Mouse (Mus musculus): ENCODE measurements at regions not wholly inside any gene's neighbourhood (a gene's known extent, or its start where the extent isn't known, plus 50 kb on each side); places are given as distances from the start of the nearest gene placed in this dataset.

DNA sequence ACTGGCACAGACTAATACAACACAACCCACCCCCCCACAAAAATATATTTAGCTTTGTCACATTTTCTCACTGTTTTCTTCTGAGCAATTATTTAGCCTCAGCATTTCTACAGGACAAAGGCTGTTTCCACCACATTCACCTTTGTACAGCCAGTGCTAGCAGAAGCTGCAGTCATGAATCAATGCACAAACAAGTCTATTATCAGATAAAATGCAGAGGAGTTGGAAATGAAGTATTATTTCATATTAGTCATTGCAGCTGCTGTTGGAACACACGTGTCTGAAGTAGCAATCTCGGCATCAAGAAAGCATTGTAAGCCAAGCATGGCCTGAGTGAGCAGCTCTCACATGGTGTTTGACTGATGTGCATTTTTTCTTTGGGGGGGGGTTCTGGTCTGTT is 212.9 kb downstream of the Emp1 start:
- no peaks in the 10 kb centered on the region for H3K36me3 ChIP-seq (ENCODE audit: control insufficient read depth, insufficient read depth, low read length)
- WGBS = 63% methylated on average over 2 of the region's 2 CpGs
- H3K27ac ChIP-seq (ENCODE audit: low read length) = no peak overlapping the region
- H3K9ac ChIP-seq (ENCODE audit: low read length) = no peak overlapping the region
- ATAC-seq (ENCODE audit: low read depth) = no peak
- H3K4me3 ChIP-seq (ENCODE audit: low read length) = no peak overlapping the region
- no peaks in the 10 kb centered on the region for H3K27me3 ChIP-seq (ENCODE audit: control insufficient read depth, insufficient read depth, low read depth, low read length)
- H3K4me1 ChIP-seq (replicated peaks; ENCODE audit: control insufficient read depth, insufficient read depth, low read length) = no peaks in the 10 kb centered on the region
- H3K9me3 ChIP-seq (ENCODE audit: control insufficient read depth, low read length) = no peaks in the 10 kb centered on the region
- no peak overlapping the region for H3K4me2 ChIP-seq (ENCODE audit: low read depth, low read length)

- Histone ChIP-seq H3K27me3 (ENCODE audit: control insufficient read depth, insufficient read depth, low read depth, low read length) (no peaks in the 10 kb centered on the region), H3K9ac (ENCODE audit: low read length) (no peak overlapping the region), H3K36me3 (ENCODE audit: control insufficient read depth, insufficient read depth, low read length) (no peaks in the 10 kb centered on the region), H3K4me2 (ENCODE audit: low read depth, low read length) (no peak overlapping the region), H3K4me3 (ENCODE audit: low read length) (no peak overlapping the region), H3K9me3 (ENCODE audit: control insufficient read depth, low read length) (no peaks in the 10 kb centered on the region), H3K27ac (ENCODE audit: low read length) (no peak overlapping the region), H3K4me1 (replicated peaks; ENCODE audit: control insufficient read depth, insufficient read depth, low read length) (no peaks in the 10 kb centered on the region; the same call in 1 of the 2 replicates)
- 88% methylated on average over 8 of the region's 8 CpGs for WGBS
- no peak for ATAC-seq (ENCODE audit: low read depth)
These were observed 216.4 kb downstream of the Emp1 start for GRCm38 (mm10) chr6:135578728-135579127.

GRCm38 (mm10) chr6:135582567-135582966 is 220.2 kb downstream of the Emp1 start:
- H3K4me2 ChIP-seq (ENCODE audit: low read depth, low read length) = no peak overlapping the region
- 65% methylated on average over 2 of the region's 2 CpGs for WGBS
- H3K27ac ChIP-seq (ENCODE audit: low read length) = no peak overlapping the region
- no peak overlapping the region for H3K9ac ChIP-seq (ENCODE audit: low read length)
- no peaks in the 10 kb centered on the region; the same call in 1 of the 2 replicates for H3K4me1 ChIP-seq (replicated peaks; ENCODE audit: control insufficient read depth, insufficient read depth, low read length)
- no peaks in the 10 kb centered on the region for H3K9me3 ChIP-seq (ENCODE audit: control insufficient read depth, low read length)
- no peak for ATAC-seq (ENCODE audit: low read depth)
- H3K4me3 ChIP-seq (ENCODE audit: low read length) = no peak overlapping the region
- H3K36me3 ChIP-seq (ENCODE audit: control insufficient read depth, insufficient read depth, low read length) = no peaks in the 10 kb centered on the region
- no peaks in the 10 kb centered on the region for H3K27me3 ChIP-seq (ENCODE audit: control insufficient read depth, insufficient read depth, low read depth, low read length)

DNA sequence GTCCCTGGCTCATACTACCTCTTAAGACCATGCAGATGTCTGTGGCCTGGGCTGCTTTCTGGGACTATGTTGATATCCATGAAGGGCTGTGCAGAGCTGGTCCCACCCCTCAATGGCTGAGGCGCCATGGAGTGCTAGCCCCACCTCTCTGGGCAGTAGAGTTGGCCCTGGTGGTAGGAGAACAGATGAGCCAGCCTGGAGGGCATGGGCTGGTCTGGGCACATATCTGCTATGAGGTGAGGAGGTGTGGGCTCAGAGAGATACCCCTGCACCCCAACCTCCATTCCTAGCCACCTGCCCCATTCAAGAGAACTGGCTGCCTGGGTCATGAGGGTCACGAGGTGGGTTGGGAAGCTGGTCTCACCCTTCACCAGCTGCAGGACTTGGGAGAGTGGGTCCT is 222.4 kb downstream of the Emp1 start:
- Histone ChIP-seq H3K4me2 (ENCODE audit: low read depth, low read length) (no peak overlapping the region), H3K36me3 (ENCODE audit: control insufficient read depth, insufficient read depth, low read length) (no peaks in the 10 kb centered on the region), H3K4me3 (ENCODE audit: low read length) (no peak overlapping the region), H3K9ac (ENCODE audit: low read length) (no peak overlapping the region), H3K27me3 (ENCODE audit: control insufficient read depth, insufficient read depth, low read depth, low read length) (no peaks in the 10 kb centered on the region), H3K9me3 (ENCODE audit: control insufficient read depth, low read length) (no peaks in the 10 kb centered on the region), H3K27ac (ENCODE audit: low read length) (no peak overlapping the region), H3K4me1 (replicated peaks; ENCODE audit: control insufficient read depth, insufficient read depth, low read length) (no peaks in the 10 kb centered on the region; the same call in 1 of the 2 replicates)
- no peak for ATAC-seq (ENCODE audit: low read depth)
- WGBS = 82% methylated on average over 2 of the region's 2 CpGs

DNA sequence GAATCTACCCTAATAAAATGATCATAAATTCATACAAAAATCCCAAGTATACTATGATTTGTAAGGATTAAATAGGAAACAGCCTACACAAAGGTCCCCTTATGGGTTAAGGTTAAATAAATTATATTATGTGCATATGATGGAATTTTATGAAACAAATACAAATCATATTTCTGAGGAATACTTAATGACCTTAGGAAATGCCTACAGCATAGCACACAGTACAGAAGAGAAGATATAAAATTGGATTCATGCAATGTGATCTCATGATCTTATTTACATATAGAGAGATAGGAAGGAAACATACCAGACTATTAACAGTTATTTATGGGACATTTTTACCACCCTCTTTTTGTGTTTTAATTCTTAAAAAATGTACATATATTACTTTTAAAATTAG is 227.7 kb downstream of the Emp1 start:
- Histone ChIP-seq H3K27me3 (ENCODE audit: control insufficient read depth, insufficient read depth, low read depth, low read length) (no peaks in the 10 kb centered on the region), H3K4me1 (replicated peaks; ENCODE audit: control insufficient read depth, insufficient read depth, low read length) (no peaks in the 10 kb centered on the region), H3K4me2 (ENCODE audit: low read depth, low read length) (no peak overlapping the region), H3K9me3 (ENCODE audit: control insufficient read depth, low read length) (no peaks in the 10 kb centered on the region), H3K27ac (ENCODE audit: low read length) (no peak overlapping the region), H3K36me3 (ENCODE audit: control insufficient read depth, insufficient read depth, low read length) (no peaks in the 10 kb centered on the region), H3K9ac (ENCODE audit: low read length) (no peak overlapping the region), H3K4me3 (ENCODE audit: low read length) (no peak overlapping the region)
- no peak for ATAC-seq (ENCODE audit: low read depth)

DNA sequence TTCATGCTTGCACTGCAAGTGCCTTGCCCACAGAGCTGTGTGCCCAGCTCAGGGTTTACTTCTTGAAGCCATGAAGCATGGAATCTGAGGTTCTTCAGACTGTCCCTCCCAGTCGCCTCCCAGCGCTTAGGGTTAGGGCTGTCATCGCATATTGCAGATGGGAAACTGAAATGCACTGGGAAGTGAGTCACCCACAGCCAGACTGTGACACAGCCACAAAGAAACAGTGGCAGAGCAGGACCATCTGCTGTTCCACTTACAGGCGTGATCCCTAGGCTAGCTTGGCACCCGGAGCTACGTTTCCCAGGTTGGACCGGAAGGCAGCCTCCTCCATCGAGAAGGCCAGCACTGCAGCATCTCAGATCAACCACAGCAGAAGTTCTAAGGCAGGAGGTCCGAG is 228.7 kb downstream of the Emp1 start:
- Histone ChIP-seq H3K9ac (ENCODE audit: low read length) (no peak overlapping the region), H3K27me3 (ENCODE audit: control insufficient read depth, insufficient read depth, low read depth, low read length) (no peaks in the 10 kb centered on the region), H3K4me1 (replicated peaks; ENCODE audit: control insufficient read depth, insufficient read depth, low read length) (no peaks in the 10 kb centered on the region), H3K9me3 (ENCODE audit: control insufficient read depth, low read length) (no peaks in the 10 kb centered on the region), H3K27ac (ENCODE audit: low read length) (no peak overlapping the region), H3K4me2 (ENCODE audit: low read depth, low read length) (no peak overlapping the region), H3K36me3 (ENCODE audit: control insufficient read depth, insufficient read depth, low read length) (no peaks in the 10 kb centered on the region), H3K4me3 (ENCODE audit: low read length) (no peak overlapping the region)
- WGBS = 80% methylated on average over 9 of the region's 9 CpGs
- ATAC-seq (ENCODE audit: low read depth) = no peak

DNA sequence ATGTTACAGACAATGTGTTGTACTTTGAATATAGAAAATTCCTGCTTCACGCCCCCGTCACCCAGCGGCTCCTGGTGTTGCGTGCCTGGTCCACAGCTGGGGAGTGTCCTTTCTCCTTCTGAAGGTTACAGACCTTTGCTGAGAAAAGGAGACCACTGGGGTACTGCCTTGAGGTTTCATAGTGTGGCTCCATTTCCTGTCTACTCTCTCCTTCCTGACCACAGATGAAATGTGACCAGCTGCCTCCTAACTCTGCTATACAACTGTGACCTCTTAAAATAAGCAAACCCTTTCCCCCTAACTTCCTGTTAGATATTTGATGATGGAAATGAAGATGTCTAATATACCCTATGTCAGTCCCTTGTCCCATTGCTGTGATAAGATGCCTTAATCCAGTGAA is 234.0 kb downstream of the Emp1 start:
- Histone ChIP-seq H3K27ac (ENCODE audit: low read length) (no peak overlapping the region), H3K4me3 (ENCODE audit: low read length) (no peak overlapping the region), H3K27me3 (ENCODE audit: control insufficient read depth, insufficient read depth, low read depth, low read length) (no peaks in the 10 kb centered on the region), H3K4me2 (ENCODE audit: low read depth, low read length) (no peak overlapping the region), H3K4me1 (replicated peaks; ENCODE audit: control insufficient read depth, insufficient read depth, low read length) (no peaks in the 10 kb centered on the region), H3K36me3 (ENCODE audit: control insufficient read depth, insufficient read depth, low read length) (no peaks in the 10 kb centered on the region), H3K9me3 (ENCODE audit: control insufficient read depth, low read length) (no peaks in the 10 kb centered on the region), H3K9ac (ENCODE audit: low read length) (no peak overlapping the region)
- ATAC-seq (ENCODE audit: low read depth) = no peak
- 82% methylated on average over 4 of the region's 4 CpGs for WGBS

DNA sequence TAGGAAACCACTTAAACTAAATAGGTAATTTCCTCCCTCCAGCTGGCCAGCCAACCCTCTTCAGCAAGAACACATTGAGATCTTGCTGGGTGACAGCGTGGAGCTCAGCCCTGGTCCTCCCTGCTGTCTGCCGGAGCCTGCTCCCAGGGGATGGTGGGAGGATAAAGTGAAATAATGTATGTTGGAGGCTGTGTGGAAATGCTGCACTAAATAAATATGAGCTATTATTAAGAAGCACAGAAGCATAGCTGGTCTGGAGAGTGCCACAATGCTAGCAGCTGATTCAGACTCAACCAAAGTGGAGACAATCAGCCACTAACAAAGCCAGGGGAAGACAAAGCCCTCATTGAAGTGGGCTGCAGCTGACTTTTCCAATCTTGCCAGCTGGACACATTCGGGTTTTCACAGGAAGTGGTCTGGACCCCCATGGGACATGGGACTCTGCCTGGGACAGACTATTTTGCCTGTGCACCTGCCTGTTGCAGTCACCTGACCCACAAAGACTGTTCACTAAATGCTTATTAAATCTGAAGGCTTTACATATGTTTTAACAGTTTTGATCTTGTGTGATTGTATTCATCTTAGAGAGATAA is 248.3 kb downstream of the Emp1 start:
- H3K27ac ChIP-seq (ENCODE audit: low read length) = no peak overlapping the region
- H3K4me1 ChIP-seq (replicated peaks; ENCODE audit: control insufficient read depth, insufficient read depth, low read length) = no peaks in the 10 kb centered on the region
- no peak overlapping the region for H3K9ac ChIP-seq (ENCODE audit: low read length)
- no peak overlapping the region for H3K4me3 ChIP-seq (ENCODE audit: low read length)
- no peaks in the 10 kb centered on the region for H3K36me3 ChIP-seq (ENCODE audit: control insufficient read depth, insufficient read depth, low read length)
- no peaks in the 10 kb centered on the region for H3K9me3 ChIP-seq (ENCODE audit: control insufficient read depth, low read length)
- 62% methylated on average over 3 of the region's 3 CpGs for WGBS
- no peak overlapping the region for H3K4me2 ChIP-seq (ENCODE audit: low read depth, low read length)
- no peaks in the 10 kb centered on the region for H3K27me3 ChIP-seq (ENCODE audit: control insufficient read depth, insufficient read depth, low read depth, low read length)
- no peak for ATAC-seq (ENCODE audit: low read depth)

DNA sequence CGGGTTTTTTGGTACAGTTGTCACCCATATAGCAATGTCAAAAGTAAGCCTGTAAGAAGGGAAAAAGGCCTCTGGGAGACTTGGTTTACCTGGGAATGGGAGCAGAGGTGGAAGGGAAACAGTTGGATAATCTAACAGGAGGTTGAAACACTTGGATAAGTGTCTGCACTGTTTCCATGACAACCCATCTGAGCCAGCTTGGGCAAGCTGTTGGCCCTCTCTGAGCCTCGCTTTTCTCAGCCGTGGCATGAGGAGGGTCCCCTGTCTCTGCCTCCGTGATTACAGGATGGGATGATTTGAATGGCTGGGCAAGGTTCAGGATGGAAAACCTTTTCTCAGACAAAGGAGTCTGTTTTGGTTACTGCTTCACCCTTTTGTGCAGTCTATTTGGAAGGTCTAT is 265.6 kb downstream of the Emp1 start:
- WGBS = 57% methylated on average over 4 of the region's 4 CpGs
- no peak overlapping the region for H3K4me3 ChIP-seq (ENCODE audit: low read length)
- ATAC-seq (ENCODE audit: low read depth) = no peak

DNA sequence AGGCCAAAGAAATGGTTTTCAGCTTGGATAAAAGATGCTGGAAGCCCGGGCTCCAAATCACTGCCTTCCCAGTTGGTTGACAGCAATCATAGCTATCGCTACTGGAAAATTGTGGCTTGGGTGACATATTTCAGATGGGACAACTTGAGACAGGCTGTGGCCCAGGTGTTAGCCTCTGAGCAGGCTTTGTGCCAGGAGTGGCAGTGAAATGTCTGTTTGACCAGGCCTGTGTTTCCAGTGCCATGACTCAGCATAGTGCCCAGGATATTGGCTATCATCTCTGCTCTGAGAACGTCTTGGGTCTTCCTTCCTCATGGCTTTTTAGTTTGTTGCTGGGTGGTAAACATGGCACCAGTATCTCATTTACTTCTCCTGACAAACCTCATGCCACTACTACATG is 266.9 kb downstream of the Emp1 start:
- H3K9ac ChIP-seq (ENCODE audit: low read length) = no peak overlapping the region
- no peak for ATAC-seq (ENCODE audit: low read depth)
- H3K27ac ChIP-seq (ENCODE audit: low read length) = no peak overlapping the region
- no peak overlapping the region for H3K4me2 ChIP-seq (ENCODE audit: low read depth, low read length)
- 75% methylated on average over 3 of the region's 3 CpGs for WGBS
- H3K36me3 ChIP-seq (ENCODE audit: control insufficient read depth, insufficient read depth, low read length) = no peaks in the 10 kb centered on the region
- H3K9me3 ChIP-seq (ENCODE audit: control insufficient read depth, low read length) = no peaks in the 10 kb centered on the region
- H3K27me3 ChIP-seq (ENCODE audit: control insufficient read depth, insufficient read depth, low read depth, low read length) = no peaks in the 10 kb centered on the region
- no peaks in the 10 kb centered on the region for H3K4me1 ChIP-seq (replicated peaks; ENCODE audit: control insufficient read depth, insufficient read depth, low read length)
- no peak overlapping the region for H3K4me3 ChIP-seq (ENCODE audit: low read length)

More for the DNA sequence above, 265.6 kb downstream of the Emp1 start:
- Histone ChIP-seq H3K27me3 (ENCODE audit: control insufficient read depth, insufficient read depth, low read depth, low read length) (no peaks in the 10 kb centered on the region), H3K9me3 (ENCODE audit: control insufficient read depth, low read length) (no peaks in the 10 kb centered on the region), H3K4me2 (ENCODE audit: low read depth, low read length) (no peak overlapping the region), H3K9ac (ENCODE audit: low read length) (no peak overlapping the region), H3K4me1 (replicated peaks; ENCODE audit: control insufficient read depth, insufficient read depth, low read length) (no peaks in the 10 kb centered on the region), H3K36me3 (ENCODE audit: control insufficient read depth, insufficient read depth, low read length) (no peaks in the 10 kb centered on the region), H3K27ac (ENCODE audit: low read length) (no peak overlapping the region)
